Mouse (Mus musculus): Measurements from ENCODE around the gene Mical3.

- TF ChIP-seq CTCF (IDR thresholded peaks at IDR 0.05; ENCODE audit: control insufficient read depth, insufficient read depth, insufficient read length) (no peak), MAX (IDR thresholded peaks at IDR 0.05) (no peak), USF1 (IDR thresholded peaks at IDR 0.05; ENCODE audit: low read depth) (no peak), FOSL1 (IDR thresholded peaks at IDR 0.05; ENCODE audit: insufficient read depth, low read length, poor library complexity, severe bottlenecking) (no peak), CEBPB (IDR thresholded peaks at IDR 0.05; ENCODE audit: low read depth) (no peak)
Observed at GRCm38 (mm10) chr6:121073312-121073711, 57.5 kb downstream of the Mical3 start.

All from C2C12 (cell line).